Mouse (Mus musculus) midbrain, embryonic 10.5 days (tissue): ENCODE results near the gene Tmem108. TPM values are rescaled to one million over a fixed set of nuclear protein-coding genes. Genes with fewer than 3 reads are reported as not detected.

ENCODE experiments used
- DNase-seq: peaks from one replicate; pipeline ENCODE4 v3.0.0-alpha.2; 2017; ENCODE audit warnings: low spot score
- H3K27ac ChIP-seq: fragments of 300-500 bp; sonication (generic); replicated peaks from 2 replicates; pipeline ENCODE4 v1.5.1; 2016; ENCODE audit warnings: mild to moderate bottlenecking
- H3K27me3 ChIP-seq: fragments of 300-500 bp; sonication (generic); 2 replicates; pipeline ENCODE4 v1.6.1; 2016; ENCODE audit warnings: low read depth, mild to moderate bottlenecking; ENCODE audit not compliant: poor library complexity, severe bottlenecking
- H3K36me3 ChIP-seq: fragments of 300-500 bp; sonication (generic); 2 replicates; pipeline ENCODE4 v1.6.1; 2016; ENCODE audit warnings: mild to moderate bottlenecking, moderate library complexity
- H3K4me1 ChIP-seq: fragments of 300-500 bp; sonication (generic); 2 replicates; pipeline ENCODE4 v1.6.1; 2016
- H3K4me3 ChIP-seq: fragments of 300-500 bp; sonication (generic); 2 replicates; pipeline ENCODE4 v1.5.1; 2016; ENCODE audit warnings: mild to moderate bottlenecking, moderate library complexity
- H3K9me3 ChIP-seq: fragments of 300-500 bp; sonication (generic); replicated peaks from 2 replicates; pipeline ENCODE4 v1.6.1; 2016; ENCODE audit warnings: mild to moderate bottlenecking
- WGBS: fragments of 180-500 bp; shearing (Covaris S2); methylation state at CpG from one replicate; pipeline ENCODE4 v1.1.7; 2016; 5-methylcytosine and 5-hydroxymethylcytosine counted together
- polyA plus RNA-seq: library from polyadenylated mRNA; unstranded; fragments of >200 nt; fragmentation: Nextera tagmentation; extraction: Ambion mirVana; gene quantifications from 2 replicates; pipeline ENCODE4 v1.2.1, GENCODE M21; 2016

The Tmem108 gene
- polyA plus RNA-seq, 1 experiment from 2014 or later = 15.6 TPM

DNA sequence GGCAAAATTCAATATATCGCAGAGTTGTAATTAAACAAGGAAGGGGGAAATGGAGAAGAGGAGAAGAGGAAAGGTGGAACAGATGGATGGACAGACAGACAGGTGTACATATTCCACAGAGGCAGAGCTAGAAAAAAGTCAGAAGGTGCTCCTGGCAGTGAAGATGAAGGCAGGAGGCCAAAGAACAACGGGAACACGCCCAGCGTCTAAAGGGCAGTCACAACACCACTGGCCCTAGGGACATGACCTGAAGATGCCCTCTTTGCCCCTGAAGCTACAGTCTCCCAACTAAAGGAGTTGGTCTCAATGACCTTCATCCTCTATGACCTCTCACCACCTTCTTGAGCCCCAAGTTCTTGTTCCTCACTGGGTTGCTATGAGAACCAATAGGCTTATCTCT lies 46.3 kb downstream of the Tmem108 start:
- Histone ChIP-seq H3K27me3 (no peaks in the 10 kb centered on the region), H3K9me3 (no peaks in the 10 kb centered on the region), H3K4me1 (no peaks in the 10 kb centered on the region), H3K36me3 (no peaks in the 10 kb centered on the region), H3K27ac (no peak overlapping the region), H3K4me3 (no peak overlapping the region)
- WGBS = 94% methylated on average over 4 of the region's 4 CpGs
- DNase-seq = no peak

DNA sequence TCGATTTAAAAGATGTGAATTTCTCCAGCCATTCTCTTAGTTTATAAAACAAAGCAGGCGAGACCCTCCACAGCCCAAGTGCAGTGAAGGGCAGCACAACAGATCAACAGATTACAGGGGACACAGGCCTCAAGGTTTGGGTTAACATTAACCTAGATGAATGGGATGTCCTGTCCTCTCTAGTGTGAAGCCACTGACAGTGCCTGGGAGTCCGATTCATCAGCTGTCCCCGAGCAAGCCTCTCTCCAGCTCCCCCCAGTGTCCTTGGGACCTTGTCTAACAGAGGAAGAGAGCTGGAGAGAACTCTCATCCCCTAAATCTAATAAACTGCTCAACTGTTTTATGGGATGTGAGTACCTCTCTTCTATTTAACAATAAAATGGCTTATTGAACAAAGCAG lies 48.4 kb downstream of the Tmem108 start:
- Histone ChIP-seq H3K4me1 (no peaks in the 10 kb centered on the region), H3K36me3 (no peaks in the 10 kb centered on the region), H3K27me3 (no peaks in the 10 kb centered on the region), H3K4me3 (no peak overlapping the region), H3K9me3 (no peaks in the 10 kb centered on the region), H3K27ac (no peak overlapping the region)
- no peak for DNase-seq
- 80% methylated on average over 4 of the region's 4 CpGs for WGBS

DNA sequence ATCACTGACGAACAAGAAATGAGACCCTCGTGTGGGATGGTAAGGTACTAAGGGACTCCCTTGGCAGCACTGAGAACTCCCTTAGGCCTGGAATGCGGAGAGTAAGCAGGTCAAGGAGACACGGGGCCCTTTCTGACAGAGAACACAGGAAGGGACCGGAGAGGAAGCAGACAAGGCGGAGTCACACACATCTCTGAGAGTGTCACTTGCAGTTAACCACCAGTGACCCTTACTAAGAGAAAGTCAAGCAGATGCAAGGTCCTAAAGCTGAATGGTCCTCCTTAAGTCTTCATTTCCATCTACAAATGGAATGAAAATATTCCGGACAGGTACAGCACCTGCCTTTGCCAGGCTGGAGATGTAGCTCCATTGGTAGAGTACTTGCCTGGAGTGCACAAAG lies 48.9 kb downstream of the Tmem108 start:
- Histone ChIP-seq H3K27me3 (no peaks in the 10 kb centered on the region), H3K9me3 (no peaks in the 10 kb centered on the region), H3K4me3 (no peak overlapping the region), H3K36me3 (no peaks in the 10 kb centered on the region), H3K27ac (no peak overlapping the region), H3K4me1 (no peaks in the 10 kb centered on the region)
- DNase-seq = no peak
- 78% methylated on average over 7 of the region's 7 CpGs for WGBS

- Histone ChIP-seq H3K9me3 (0 out of 2 replicates have a peak, but pooled peaks cover 4% of the 10 kb centered on the region), H3K4me1 (no peaks in the 10 kb centered on the region), H3K27ac (no peak overlapping the region), H3K36me3 (peaks cover 2% of the 10 kb centered on the region; the same call in 1 of the 2 replicates), H3K27me3 (no peaks in the 10 kb centered on the region), H3K4me3 (no peak overlapping the region)
- DNase-seq = no peak
- 61% methylated on average over 3 of the region's 3 CpGs for WGBS
Observed at GRCm38 (mm10) chr9:103709694-103710093, 51.9 kb downstream of the Tmem108 start.

GRCm38 (mm10) chr9:103708514-103709173 lies 53.0 kb downstream of the Tmem108 start:
- Histone ChIP-seq H3K4me3 (no peak overlapping the region), H3K9me3 (0 out of 2 replicates have a peak, but pooled peaks cover 4% of the 10 kb centered on the region), H3K36me3 (peaks cover 2% of the 10 kb centered on the region; the same call in 1 of the 2 replicates), H3K4me1 (no peaks in the 10 kb centered on the region), H3K27me3 (no peaks in the 10 kb centered on the region), H3K27ac (no peak overlapping the region)
- 87% methylated on average over 16 of the region's 16 CpGs for WGBS
- DNase-seq = no peak

DNA sequence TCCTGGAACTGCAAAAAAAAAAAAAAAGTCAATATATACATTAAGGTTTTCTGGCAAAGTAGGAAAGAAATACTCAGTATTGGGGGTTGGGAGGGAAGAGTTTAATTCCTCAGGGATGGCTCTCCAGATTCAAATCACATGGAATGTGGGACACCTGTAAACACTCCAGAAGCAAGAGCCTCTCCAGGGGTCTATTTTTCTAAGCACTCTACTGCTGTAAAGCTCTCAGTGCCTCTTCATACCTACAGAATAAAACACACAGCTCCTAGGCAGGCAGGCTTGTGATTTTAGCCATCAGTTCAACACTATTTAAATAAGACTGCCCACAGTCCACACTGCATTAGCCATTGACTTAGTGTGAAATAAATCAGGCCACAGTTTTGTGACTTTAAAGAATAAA lies 53.8 kb downstream of the Tmem108 start:
- H3K27me3 ChIP-seq = no peaks in the 10 kb centered on the region
- H3K36me3 ChIP-seq = peaks cover 2% of the 10 kb centered on the region; the same call in 1 of the 2 replicates
- H3K4me3 ChIP-seq = no peak overlapping the region
- no peak overlapping the region for H3K27ac ChIP-seq
- no peak for DNase-seq
- H3K9me3 ChIP-seq = 0 out of 2 replicates have a peak, but pooled peaks cover 4% of the 10 kb centered on the region
- H3K4me1 ChIP-seq = no peaks in the 10 kb centered on the region

GRCm38 (mm10) chr9:103707000-103707790 lies 54.4 kb downstream of the Tmem108 start:
- no peaks in the 10 kb centered on the region for H3K27me3 ChIP-seq
- H3K9me3 ChIP-seq = 0 out of 2 replicates have a peak, but pooled peaks cover 4% of the 10 kb centered on the region
- DNase-seq = no peak
- no peak overlapping the region for H3K4me3 ChIP-seq
- WGBS = 89% methylated on average over 8 of the region's 8 CpGs
- H3K27ac ChIP-seq = no peak overlapping the region
- no peaks in the 10 kb centered on the region for H3K4me1 ChIP-seq
- peaks cover 2% of the 10 kb centered on the region; the same call in 1 of the 2 replicates for H3K36me3 ChIP-seq

- Histone ChIP-seq H3K4me3 (no peak overlapping the region), H3K27ac (no peak overlapping the region), H3K4me1 (0 out of 2 replicates have a peak, but pooled peaks cover 4% of the 10 kb centered on the region), H3K9me3 (0 out of 2 replicates have a peak, but pooled peaks cover 4% of the 10 kb centered on the region), H3K36me3 (peaks cover 2% of the 10 kb centered on the region; the same call in 1 of the 2 replicates), H3K27me3 (no peaks in the 10 kb centered on the region)
- no peak for DNase-seq
- 92% methylated on average over 4 of the region's 4 CpGs for WGBS
Observed at GRCm38 (mm10) chr9:103705717-103706116, 55.9 kb downstream of the Tmem108 start.

GRCm38 (mm10) chr9:103703014-103703413 lies 58.6 kb downstream of the Tmem108 start:
- peaks cover 2% of the 10 kb centered on the region; the same call in 1 of the 2 replicates for H3K36me3 ChIP-seq
- H3K4me1 ChIP-seq = 0 out of 2 replicates have a peak, but pooled peaks cover 4% of the 10 kb centered on the region
- 0 out of 2 replicates have a peak, but pooled peaks cover 4% of the 10 kb centered on the region for H3K9me3 ChIP-seq
- 89% methylated on average over 16 of the region's 16 CpGs for WGBS
- DNase-seq = no peak
- no peak overlapping the region for H3K4me3 ChIP-seq
- no peaks in the 10 kb centered on the region for H3K27me3 ChIP-seq
- no peak overlapping the region for H3K27ac ChIP-seq

DNA sequence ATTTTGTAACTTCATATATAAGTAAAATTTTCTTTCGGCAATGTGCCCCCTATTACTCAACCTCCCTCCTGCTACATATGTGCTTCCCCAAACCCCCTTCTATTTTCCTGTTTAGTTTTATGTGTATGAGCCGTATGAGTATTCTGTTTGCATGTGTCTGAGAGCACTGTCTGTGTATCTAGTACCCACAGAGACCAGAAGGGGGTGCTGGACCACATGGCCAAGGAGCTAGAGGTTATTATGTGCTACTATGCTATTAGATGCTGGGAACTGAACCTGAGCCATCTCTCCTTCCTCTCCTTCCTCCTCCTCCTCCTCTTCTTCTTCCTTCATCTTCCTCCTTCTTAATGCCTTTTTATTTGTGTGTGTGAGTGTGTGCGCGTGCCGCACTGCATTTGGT lies 59.2 kb downstream of the Tmem108 start:
- Histone ChIP-seq H3K27me3 (no peaks in the 10 kb centered on the region), H3K27ac (no peak overlapping the region), H3K4me1 (0 out of 2 replicates have a peak, but pooled peaks cover 4% of the 10 kb centered on the region), H3K9me3 (0 out of 2 replicates have a peak, but pooled peaks cover 4% of the 10 kb centered on the region), H3K36me3 (peaks cover 2% of the 10 kb centered on the region; the same call in 1 of the 2 replicates), H3K4me3 (no peak overlapping the region)
- WGBS = 92% methylated on average over 5 of the region's 5 CpGs
- no peak for DNase-seq

- peaks cover 2% of the 10 kb centered on the region; the same call in 1 of the 2 replicates for H3K36me3 ChIP-seq
- 85% methylated on average over 4 of the region's 4 CpGs for WGBS
- no peak overlapping the region for H3K4me3 ChIP-seq
Observed at GRCm38 (mm10) chr9:103701448-103701847, 60.2 kb downstream of the Tmem108 start.

GRCm38 (mm10) chr9:103700240-103700639 lies 61.4 kb downstream of the Tmem108 start:
- DNase-seq = no peak
- H3K36me3 ChIP-seq = no peaks in the 10 kb centered on the region
- H3K27ac ChIP-seq = no peak overlapping the region
- H3K4me1 ChIP-seq = 0 out of 2 replicates have a peak, but pooled peaks cover 4% of the 10 kb centered on the region
- no peak overlapping the region for H3K4me3 ChIP-seq
- H3K9me3 ChIP-seq = 0 out of 2 replicates have a peak, but pooled peaks cover 7% of the 10 kb centered on the region
- 91% methylated on average over 1 of the region's 1 CpGs for WGBS
- no peaks in the 10 kb centered on the region for H3K27me3 ChIP-seq

More at GRCm38 (mm10) chr9:103701448-103701847, 60.2 kb downstream of the Tmem108 start:
- Histone ChIP-seq H3K4me1 (0 out of 2 replicates have a peak, but pooled peaks cover 4% of the 10 kb centered on the region), H3K9me3 (0 out of 2 replicates have a peak, but pooled peaks cover 4% of the 10 kb centered on the region), H3K27me3 (no peaks in the 10 kb centered on the region), H3K27ac (no peak overlapping the region)
- DNase-seq = no peak
